Mouse (Mus musculus) retina, postnatal 7 days (tissue): ENCODE data around the gene Itpkb.

Experiments used
- DNase-seq: peaks from one replicate; pipeline ENCODE4 v3.0.0-alpha.2; 2012; ENCODE audit warnings: low read depth, low spot score

The Itpkb gene

GRCm38 (mm10) chr1:180420496-180421164, 90.3 kb downstream of the Itpkb start:
- no peak for DNase-seq

- no peak for DNase-seq
Measured at GRCm38 (mm10) chr1:180421165-180421909, 91.1 kb downstream of the Itpkb start.

DNA sequence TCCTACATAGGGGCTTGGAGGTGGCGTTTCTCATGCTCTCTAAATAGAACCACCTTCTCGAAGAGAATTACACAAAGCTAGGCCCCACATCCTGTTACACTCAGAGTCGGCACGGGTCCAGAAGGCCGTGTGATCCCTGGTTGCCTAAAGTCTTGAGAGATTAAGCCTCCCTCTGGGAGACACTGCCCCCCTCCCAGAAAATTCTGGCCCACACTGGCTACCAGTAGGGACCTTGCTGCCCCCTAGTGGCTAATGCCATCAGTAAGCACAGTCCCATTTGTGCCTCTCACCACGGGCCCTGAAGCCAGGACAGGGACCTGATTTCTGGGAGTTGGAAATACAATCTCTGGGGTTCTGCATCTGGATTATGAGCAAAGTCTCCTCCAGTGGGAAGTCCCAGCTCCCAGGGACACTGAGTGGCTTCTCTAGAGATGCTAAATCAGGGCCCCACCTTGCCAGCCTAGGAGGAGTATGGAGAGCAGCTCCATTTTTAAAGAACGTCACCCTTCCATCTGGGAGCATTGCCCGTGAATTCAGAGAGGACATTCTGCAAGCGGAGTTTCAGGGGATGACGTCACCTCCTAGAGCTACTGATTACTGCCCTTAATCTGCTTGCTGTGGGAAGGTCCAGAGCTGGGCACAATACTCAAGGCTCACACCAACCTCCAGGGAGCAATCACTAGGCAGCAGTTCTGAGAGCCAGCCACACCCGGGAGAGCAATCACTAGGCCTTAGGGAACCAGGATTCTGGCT, 92.0 kb downstream of the Itpkb start:
- DNase-seq: peak; percentile 76

DNA sequence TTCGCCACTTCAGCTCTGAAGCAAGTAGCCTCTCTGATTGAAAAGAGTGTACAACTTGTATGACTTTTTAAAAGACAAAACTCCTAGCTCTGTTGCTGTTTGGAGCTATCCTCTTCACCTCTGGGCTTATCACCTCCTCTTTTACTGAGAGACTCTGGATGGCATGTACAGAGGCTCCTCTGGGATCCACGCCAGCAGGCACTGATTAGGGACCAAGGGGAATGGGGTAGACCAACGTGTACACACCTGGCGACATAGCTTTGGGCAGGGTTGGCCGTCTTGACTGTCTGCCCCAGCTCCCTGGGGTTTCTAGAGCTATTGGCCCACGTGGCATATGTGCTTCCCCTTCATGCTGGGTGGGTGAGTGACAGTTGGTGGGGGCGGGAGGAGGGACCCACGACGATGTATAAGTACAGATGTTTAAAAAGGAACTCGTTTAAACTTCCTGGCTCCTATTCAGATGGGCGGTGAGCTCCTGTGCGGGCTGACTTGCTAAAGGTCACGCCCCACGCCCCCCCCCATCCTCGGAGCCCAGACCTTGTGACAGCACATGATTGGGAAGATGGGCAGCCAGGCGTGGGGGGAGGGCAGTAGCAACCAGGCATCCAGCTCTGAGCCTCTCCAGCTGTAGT, 92.8 kb downstream of the Itpkb start:
- DNase-seq: no peak

GRCm38 (mm10) chr1:180423931-180424330, 93.6 kb downstream of the Itpkb start:
- no peak for DNase-seq

DNA sequence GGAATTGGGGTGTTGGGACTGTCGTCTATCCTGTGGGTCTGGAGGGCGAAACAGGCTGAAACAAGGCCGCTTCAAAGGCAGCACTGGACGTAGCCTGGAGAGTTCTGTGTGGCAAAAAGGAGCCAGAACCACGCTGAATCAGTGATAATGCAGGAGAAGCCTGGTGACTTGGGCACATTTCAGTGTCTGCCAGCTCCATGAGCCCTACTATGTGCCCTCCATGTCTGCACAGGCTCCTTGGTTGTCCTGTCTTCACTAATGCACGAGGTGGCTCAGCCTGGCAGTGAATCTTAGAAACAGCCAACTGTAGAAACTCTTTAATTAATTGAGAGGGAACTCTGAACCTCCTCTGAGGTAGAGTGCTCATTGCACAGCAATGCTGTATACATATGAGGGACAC, 96.1 kb downstream of the Itpkb start:
- DNase-seq: no peak

DNA sequence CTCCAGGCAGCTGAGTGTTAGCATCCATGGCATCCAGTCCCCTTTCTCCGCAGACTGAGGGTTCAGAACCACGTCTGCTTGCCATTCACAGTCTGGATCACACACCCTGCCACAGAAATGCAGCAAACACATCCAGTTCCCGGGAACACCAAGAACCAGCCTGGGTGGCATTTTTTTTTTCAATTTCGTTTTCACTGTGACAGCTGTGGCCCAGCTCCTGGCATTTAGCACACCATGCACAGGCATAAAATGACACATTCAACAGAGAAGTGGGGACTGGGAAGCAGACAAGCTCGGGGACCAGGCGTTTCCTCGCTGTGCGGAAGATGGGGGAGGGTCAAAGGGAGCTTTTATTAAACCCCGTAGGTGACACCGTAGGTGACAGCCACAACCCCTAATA, 97.4 kb downstream of the Itpkb start:
- DNase-seq: no peak

DNA sequence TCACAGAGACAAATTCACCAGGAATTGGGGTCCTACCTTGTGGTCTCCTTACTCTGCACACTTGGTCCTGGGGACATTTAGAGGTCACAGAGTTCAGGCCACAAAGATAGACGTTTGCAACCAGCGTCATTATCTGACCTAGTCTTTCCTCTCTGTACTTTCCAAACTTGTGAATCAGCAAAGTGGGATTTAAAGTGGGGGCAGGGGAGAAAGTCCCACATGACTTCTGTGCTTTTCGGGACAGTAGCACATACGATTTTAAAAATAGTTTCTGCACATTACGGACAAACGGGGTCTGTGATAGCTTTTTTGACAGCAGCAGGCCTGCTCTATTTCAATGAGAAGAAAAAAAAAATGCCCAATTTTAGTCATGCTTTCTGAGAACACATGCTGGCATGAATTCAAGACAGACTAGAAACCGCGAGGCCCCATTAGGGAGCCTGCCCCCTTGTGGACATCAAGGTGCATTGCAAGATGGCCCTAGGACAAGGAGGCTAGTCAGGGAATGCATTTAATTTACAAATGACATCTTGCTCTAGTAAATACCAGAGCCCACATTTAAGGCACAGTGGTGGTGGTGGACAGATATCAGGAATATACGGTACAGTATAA, 97.9 kb downstream of the Itpkb start:
- DNase-seq: peak; percentile 65

DNA sequence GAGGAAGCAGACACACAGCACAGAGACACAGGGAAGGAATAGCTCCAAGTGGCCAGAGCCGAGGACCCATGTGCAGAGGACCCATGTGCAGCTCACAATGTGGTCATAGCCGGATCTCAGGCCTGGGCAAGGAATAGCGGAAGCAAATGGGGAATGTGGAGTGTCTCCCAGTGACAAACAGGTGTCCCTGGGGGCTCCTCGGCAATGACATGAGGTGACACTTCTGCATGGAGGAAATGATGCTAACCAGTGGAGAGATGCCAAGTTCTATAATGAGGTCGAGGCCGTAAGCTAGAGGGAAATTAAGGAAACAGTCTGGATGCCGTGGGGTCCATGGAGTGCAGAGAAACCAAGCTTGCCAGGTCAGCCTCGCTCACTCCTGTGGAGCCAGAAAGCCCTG, 98.6 kb downstream of the Itpkb start:
- no peak for DNase-seq

- DNase-seq: no peak
Measured at GRCm38 (mm10) chr1:180429819-180430218, 99.5 kb downstream of the Itpkb start.

DNA sequence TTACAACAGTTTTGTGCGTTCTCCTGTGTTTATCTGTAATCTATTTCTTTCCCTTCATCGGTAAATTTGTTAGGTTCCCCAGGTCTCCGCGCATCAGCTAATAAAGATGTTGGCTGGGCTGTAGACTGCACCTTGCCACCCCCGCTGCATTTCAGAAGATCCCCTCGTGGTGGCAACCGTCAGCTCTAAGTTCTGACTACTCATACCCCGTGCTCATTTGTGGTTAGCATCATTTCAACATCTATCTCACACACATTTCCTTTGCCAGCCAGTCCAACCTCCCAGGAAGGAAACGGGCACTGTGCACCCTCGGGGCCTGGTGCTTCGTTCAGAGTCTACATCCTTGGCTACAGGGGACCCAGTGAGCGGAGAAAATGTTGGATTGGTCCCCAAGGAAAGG, 101.5 kb downstream of the Itpkb start:
- DNase-seq: no peak

GRCm38 (mm10) chr1:180433098-180433538, 102.8 kb downstream of the Itpkb start:
- DNase-seq: no peak

DNA sequence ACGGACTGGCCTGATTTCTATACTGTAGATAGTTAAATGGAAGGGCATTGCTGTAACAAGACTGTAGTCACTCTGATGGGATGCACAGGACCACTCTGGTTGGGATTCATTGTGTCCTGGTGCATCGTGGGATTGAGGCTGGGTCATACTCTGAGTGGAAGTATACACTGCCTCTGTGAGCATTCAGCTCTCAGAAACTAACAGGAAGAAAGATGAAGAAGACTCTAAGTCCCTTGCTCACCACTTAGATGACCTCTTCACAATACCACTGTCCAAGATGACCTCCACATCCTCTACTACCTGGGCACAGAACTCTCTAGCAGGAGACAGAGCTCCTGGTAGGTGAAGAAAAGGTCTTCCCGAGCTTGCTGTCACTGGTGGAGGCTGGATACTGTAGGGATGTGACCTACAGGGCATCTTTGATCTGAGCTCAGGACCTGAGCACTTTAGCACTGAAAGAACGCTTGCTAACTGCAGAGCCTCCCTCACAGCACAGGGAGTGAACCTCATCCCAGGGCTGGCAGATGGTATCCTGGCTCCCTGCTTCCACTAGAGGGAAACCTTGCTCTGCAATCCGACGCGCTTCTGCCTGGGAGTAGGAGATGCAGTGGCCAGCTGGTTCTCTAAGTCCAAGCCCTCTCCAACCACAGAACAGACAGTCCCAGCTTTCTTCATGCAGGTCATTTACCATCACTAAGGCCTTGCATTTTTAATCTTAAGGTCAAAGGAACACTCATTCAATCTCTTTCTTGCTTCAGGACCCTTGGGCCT, 103.7 kb downstream of the Itpkb start:
- peak; percentile 82 for DNase-seq

DNA sequence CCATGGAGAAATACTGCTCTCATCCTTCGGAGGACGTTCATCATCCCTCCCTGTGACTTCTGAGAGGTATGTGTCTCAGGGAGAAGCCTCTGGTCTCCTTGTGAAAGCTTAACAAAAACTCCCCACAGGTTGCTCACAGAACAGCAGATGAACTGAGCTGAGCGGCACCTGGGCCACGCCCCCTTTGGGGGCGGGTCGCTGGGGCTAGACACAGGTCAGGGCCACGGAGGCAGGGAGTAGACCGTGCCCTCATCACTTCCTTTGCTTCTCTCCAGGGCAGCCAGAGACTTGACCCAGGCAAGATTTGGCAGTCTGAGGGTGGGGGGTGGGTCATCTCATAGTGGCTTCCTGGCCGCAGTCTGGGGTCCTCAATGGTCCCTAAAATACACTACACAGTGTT, 104.6 kb downstream of the Itpkb start:
- no peak for DNase-seq

DNA sequence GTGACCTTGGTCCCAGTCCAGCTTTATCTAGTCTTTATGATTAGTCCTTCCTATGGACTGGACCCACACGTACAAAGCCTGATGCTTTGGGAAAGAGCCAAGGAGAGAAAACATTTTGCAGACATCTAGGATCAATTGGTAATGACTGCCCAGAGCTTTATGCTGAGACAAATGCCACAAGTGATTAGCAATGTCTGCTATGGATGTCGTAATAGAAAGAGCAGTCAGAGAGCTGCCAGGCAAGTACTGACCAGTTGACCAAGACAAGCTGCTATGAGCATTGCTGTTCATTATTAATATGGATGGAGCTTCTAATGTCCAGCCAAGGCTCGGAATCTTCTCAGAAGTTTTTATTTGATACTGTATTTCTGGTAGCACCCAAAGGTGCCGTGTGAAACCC, 109.2 kb downstream of the Itpkb start:
- DNase-seq: no peak

GRCm38 (mm10) chr1:180444411-180444810, 114.1 kb downstream of the Itpkb start:
- DNase-seq: no peak

DNA sequence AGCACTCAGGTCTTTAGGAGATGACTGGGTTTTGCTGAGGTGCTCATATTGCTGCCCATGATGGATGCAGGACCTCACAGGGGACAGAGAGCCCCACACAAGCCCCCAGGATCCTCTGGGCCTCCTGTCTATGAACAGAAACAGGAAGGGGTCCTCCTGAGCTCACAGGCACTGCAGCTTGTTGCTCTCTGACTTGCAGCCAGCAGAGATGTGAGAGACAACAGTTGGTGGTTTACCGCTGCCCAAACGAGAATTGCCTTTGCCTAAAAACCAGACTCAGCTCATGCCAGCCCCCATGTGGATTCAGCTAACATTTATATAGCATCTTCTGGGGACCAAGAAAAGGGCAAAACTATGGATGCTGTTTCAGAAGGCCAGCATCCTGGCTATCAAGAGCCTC, 119.4 kb downstream of the Itpkb start:
- no peak for DNase-seq

DNA sequence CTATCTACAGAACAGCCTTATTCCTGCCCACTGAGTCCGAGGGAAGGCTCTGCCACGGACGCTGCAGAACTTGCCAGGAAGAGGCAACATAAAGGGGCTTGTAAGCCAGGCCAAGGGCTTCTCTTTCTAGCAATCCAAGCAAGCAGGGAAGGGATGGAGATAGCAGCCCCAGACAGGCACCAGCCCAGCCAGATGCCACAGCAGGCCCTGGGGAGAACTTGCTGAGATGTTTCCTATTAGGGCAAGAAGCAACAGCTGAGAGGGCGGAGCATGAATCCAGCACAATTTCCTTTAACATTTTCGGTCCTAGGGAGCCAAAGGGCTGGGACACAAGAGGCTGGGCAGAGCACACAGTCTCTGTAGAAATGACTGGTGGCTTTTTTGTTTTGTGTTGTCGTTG, 128.0 kb downstream of the Itpkb start:
- no peak for DNase-seq

DNA sequence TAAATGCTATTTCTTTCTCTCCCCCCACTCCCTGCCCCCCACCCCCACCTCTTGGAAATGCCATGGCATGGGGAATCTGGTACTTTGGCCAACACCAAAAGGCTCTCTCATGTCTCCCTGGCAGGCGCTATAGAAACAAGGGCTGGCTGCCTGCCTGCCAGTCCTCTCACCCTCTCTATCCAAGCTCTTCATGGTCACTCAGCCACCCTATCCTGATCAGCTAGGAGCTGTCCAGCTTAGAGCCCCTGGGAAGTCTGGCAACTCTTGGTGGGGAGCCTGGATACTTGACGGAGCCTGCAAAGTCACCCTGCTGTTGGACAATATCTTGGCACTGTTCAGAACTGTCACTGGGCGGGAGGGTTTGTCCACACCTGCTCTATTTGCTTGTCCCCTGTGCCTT, 128.4 kb downstream of the Itpkb start:
- no peak for DNase-seq

DNA sequence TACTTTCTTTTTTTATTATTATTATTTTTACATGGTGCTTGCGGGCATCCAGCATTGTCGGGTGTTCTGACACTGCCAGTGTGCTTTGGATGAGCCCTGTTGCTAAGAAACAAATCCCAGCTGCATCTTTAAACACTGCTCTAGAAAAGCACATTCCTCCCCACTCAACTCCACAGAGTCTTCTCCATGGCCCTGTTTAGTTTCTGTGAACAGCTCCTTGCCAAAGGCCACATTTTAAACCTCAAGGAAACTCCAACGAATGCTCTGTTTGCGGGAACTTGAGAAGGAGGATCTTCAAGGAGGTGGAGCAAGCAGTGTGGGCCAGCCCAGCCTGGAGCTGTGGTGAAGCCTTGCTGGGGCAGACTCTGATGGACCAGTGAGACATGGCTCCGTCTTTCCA, 130.4 kb downstream of the Itpkb start:
- no peak for DNase-seq

DNA sequence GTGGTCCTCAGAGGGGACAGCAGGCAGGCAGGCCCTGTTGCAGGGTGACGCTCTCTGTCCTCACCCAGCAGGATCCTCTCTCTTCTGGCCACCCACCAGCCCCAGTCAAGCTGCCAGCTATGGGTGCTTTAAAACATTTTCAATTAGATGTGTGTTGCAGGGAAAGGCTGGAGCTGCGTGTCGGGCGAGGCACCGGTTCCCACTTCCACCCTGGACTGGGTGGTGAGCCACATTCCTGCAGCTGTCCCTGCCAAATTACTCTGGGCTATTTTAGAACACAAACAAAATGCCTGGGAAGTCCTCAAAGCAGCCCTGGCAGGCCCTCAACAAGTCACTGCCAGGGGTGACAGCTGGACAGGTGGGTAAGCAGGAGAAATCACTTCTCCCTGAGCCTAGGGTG, 132.1 kb downstream of the Itpkb start:
- DNase-seq: no peak
